Comparison of ENCODE assay signal across 23 mouse cellular contexts in genomic region chr17:49493276-49493675, GRCm38 (mm10).
DNase-seq lines count a peak whose midpoint lies in the region; ATAC-seq and TF ChIP-seq lines count a peak whose summit lies in the region.
"Had no signal": no experiment of that assay in that cellular context is flagged by ENCODE, and none has a peak within 500 bp of the region (broad histone marks: within the 10 kb centered on the region; RNA-seq: fewer than 3 reads in every experiment).

No protein-coding gene starts in this region.

- H3K4me2 ChIP-seq in liver, postnatal 0 days (ENCODE audit: low read depth, low read length) = no peak overlapping the region
- H3K4me2 ChIP-seq: embryonic facial prominence, embryonic 15.5 days; hindbrain, embryonic 15.5 days; liver, embryonic 12.5 days; midbrain, embryonic 12.5 days had no signal

- peak; percentile 16; the same call in 1 of the 2 replicates for TF ChIP-seq CTCF in liver, postnatal 0 days (IDR thresholded peaks at IDR 0.05; ENCODE audit: low read depth)
- TF ChIP-seq CTCF in E14TG2a.4 (conservative IDR thresholded peaks at IDR 0.05; ENCODE audit: low read length) = peak; percentile 16
- TF ChIP-seq CTCF in small intestine, adult 2 months (IDR thresholded peaks at IDR 0.05; ENCODE audit: extremely low read depth, insufficient read length, insufficient replicate concordance, low read depth, low read length) = peak; percentile 16; the same call in 1 of the 2 replicates

- no peaks in the 10 kb centered on the region for H3K27me3 ChIP-seq in liver, postnatal 0 days (ENCODE audit: insufficient read depth, low read length)
- peaks cover 5% of the 10 kb centered on the region; the same call in 1 of the 2 replicates for H3K27me3 ChIP-seq in E14TG2a.4 (ENCODE audit: insufficient read depth, low read length)
- H3K27me3 ChIP-seq in small intestine, adult 2 months (ENCODE audit: control insufficient read depth, insufficient read depth, low read length) = no peaks in the 10 kb centered on the region
- H3K27me3 ChIP-seq: embryonic facial prominence, embryonic 15.5 days; hindbrain, embryonic 15.5 days; liver, embryonic 12.5 days; midbrain, embryonic 12.5 days had no signal

- no peak overlapping the region for H3K9ac ChIP-seq in liver, postnatal 0 days (replicated peaks)
- H3K9ac ChIP-seq: embryonic facial prominence, embryonic 15.5 days; hindbrain, embryonic 15.5 days; liver, embryonic 12.5 days; midbrain, embryonic 12.5 days had no signal

- 82% methylated on average over 4 of the region's 4 CpGs for WGBS in liver, postnatal 0 days (ENCODE audit: insufficient replicate concordance)
- WGBS in small intestine, adult 2 months = 90% methylated on average over 4 of the region's 4 CpGs

- no peak for ATAC-seq in liver, postnatal 0 days
- ATAC-seq in erythroid progenitor cell, adult 5-6 weeks (replicated peaks; ENCODE audit: low FRiP score, poor library complexity, severe bottlenecking) = no peak
- ATAC-seq: forebrain, embryonic 16.5 days; intestine, embryonic 16.5 days; liver, embryonic 12.5 days had no signal

- no peak overlapping the region for H3K27ac ChIP-seq in liver, postnatal 0 days (ENCODE audit: low read depth)
- H3K27ac ChIP-seq in small intestine, adult 2 months (ENCODE audit: insufficient read depth, low read depth, low read length) = no peak overlapping the region
- H3K27ac ChIP-seq: embryonic facial prominence, embryonic 15.5 days; heart, adult 2 months; hindbrain, embryonic 15.5 days; layer of hippocampus, adult 2 months; liver, embryonic 12.5 days; midbrain, embryonic 12.5 days had no signal

- DNase-seq in liver, postnatal 0 days = no peak
- DNase-seq in liver (no peak), 3T3-L1 (ENCODE audit: low read depth, low spot score) (peak; percentile 38)
- no peak for DNase-seq in left cerebral cortex, adult 8-10 months (ENCODE audit: low spot score in 2 of 2)
- DNase-seq: adrenal gland, postnatal 25 days; cerebellum, adult 9-10 months; gastrocnemius, postnatal 36 days; heart, adult 2 months; heart, postnatal 36 days; kidney, postnatal 25 days; right cerebral cortex, postnatal 14 days; spleen, adult 18-20 months; thymus, postnatal 25 days had no signal

- H3K4me1 ChIP-seq in liver, postnatal 0 days (ENCODE audit: insufficient read depth) = no peaks in the 10 kb centered on the region
- peaks cover 11% of the 10 kb centered on the region for H3K4me1 ChIP-seq in E14TG2a.4 (replicated peaks; ENCODE audit: low read depth, low read length)
- no peaks in the 10 kb centered on the region for H3K4me1 ChIP-seq in small intestine, adult 2 months (ENCODE audit: control insufficient read depth, insufficient read depth, insufficient read length, low read length)
- H3K4me1 ChIP-seq: embryonic facial prominence, embryonic 15.5 days; hindbrain, embryonic 15.5 days; liver, embryonic 12.5 days; midbrain, embryonic 12.5 days had no signal

- TF ChIP-seq POLR2A in small intestine, adult 2 months (IDR thresholded peaks at IDR 0.05; ENCODE audit: low read depth, low read length) = no peak

- H3K9me3 ChIP-seq in liver, postnatal 0 days (ENCODE audit: low read length) = no peaks in the 10 kb centered on the region
- H3K9me3 ChIP-seq in E14TG2a.4 (ENCODE audit: low read length) = 0 out of 2 replicates have a peak, but pooled peaks cover 5% of the 10 kb centered on the region
- H3K9me3 ChIP-seq: embryonic facial prominence, embryonic 15.5 days; hindbrain, embryonic 15.5 days; liver, embryonic 12.5 days; midbrain, embryonic 12.5 days had no signal

- H3K36me3 ChIP-seq in liver, postnatal 0 days (replicated peaks; ENCODE audit: insufficient read depth, low read length) = no peaks in the 10 kb centered on the region
- no peaks in the 10 kb centered on the region for H3K36me3 ChIP-seq in E14TG2a.4 (ENCODE audit: insufficient read depth, low read length)
- H3K36me3 ChIP-seq in small intestine, adult 2 months (ENCODE audit: control insufficient read depth, insufficient read depth, low read length) = no peaks in the 10 kb centered on the region
- H3K36me3 ChIP-seq: hindbrain, embryonic 15.5 days; liver, embryonic 12.5 days; midbrain, embryonic 12.5 days had no signal

- H3K4me3 ChIP-seq in liver, postnatal 0 days (ENCODE audit: low read depth, low read length) = no peak overlapping the region
- no peak overlapping the region for H3K4me3 ChIP-seq in E14TG2a.4 (replicated peaks; ENCODE audit: low read length)
- H3K4me3 ChIP-seq in small intestine, adult 2 months (ENCODE audit: low read depth, low read length) = no peak overlapping the region
- H3K4me3 ChIP-seq: embryonic facial prominence, embryonic 15.5 days; heart, adult 2 months; hindbrain, embryonic 15.5 days; layer of hippocampus, adult 2 months; liver, embryonic 12.5 days; midbrain, embryonic 12.5 days had no signal

- TF ChIP-seq EP300 in liver, postnatal 0 days (IDR thresholded peaks at IDR 0.05; ENCODE audit: low read depth) = no peak
